Mouse (Mus musculus) embryonic facial prominence, embryonic 15.5 days (tissue): ENCODE results near the gene Ppp6r3. TPM values are rescaled to one million over a fixed set of nuclear protein-coding genes. Genes with fewer than 3 reads are reported as not detected.

Source experiments
- ATAC-seq: fragments of 200-750 bp; cut with Nextera tagmentation; 2 replicates; pipeline ENCODE4 v1.8.0; 2017; ENCODE audit warnings: low read depth, moderate TSS enrichment; ENCODE audit not compliant: insufficient number of reproducible peaks, low FRiP score, low TSS enrichment
- H3K27ac ChIP-seq: fragments of 300-500 bp; sonication (generic); replicated peaks from 2 replicates; pipeline ENCODE4 v1.5.1; 2015; ENCODE audit warnings: mild to moderate bottlenecking, inconsistent platforms
- H3K27me3 ChIP-seq: fragments of 300-500 bp; sonication (generic); 2 replicates; pipeline ENCODE4 v1.6.1; 2015; ENCODE audit warnings: inconsistent platforms
- H3K36me3 ChIP-seq: fragments of 300-500 bp; sonication (generic); 2 replicates; pipeline ENCODE4 v1.6.1; 2015; ENCODE audit warnings: mild to moderate bottlenecking, inconsistent platforms
- H3K4me1 ChIP-seq: fragments of 300-500 bp; sonication (generic); 2 replicates; pipeline ENCODE4 v1.6.1; 2015; ENCODE audit warnings: inconsistent platforms
- H3K4me2 ChIP-seq: fragments of 300-500 bp; sonication (generic); replicated peaks from 2 replicates; pipeline ENCODE4 v1.6.1; 2015; ENCODE audit warnings: mild to moderate bottlenecking, inconsistent platforms
- H3K4me3 ChIP-seq: fragments of 300-500 bp; sonication (generic); replicated peaks from 2 replicates; pipeline ENCODE4 v1.5.1; 2015; ENCODE audit warnings: mild to moderate bottlenecking, inconsistent platforms
- H3K9ac ChIP-seq: fragments of 300-500 bp; sonication (generic); 2 replicates; pipeline ENCODE4 v1.6.1; 2015; ENCODE audit warnings: inconsistent platforms
- H3K9me3 ChIP-seq: fragments of 300-500 bp; sonication (generic); replicated peaks from 2 replicates; pipeline ENCODE4 v1.6.1; 2016; ENCODE audit warnings: inconsistent platforms
- WGBS: fragments of 180-500 bp; shearing (Covaris S2); methylation state at CpG from one replicate; pipeline ENCODE4 v1.1.7; 2015; 5-methylcytosine and 5-hydroxymethylcytosine counted together
- polyA plus RNA-seq: library from polyadenylated mRNA; unstranded; fragments of >200 nt; fragmentation: Nextera tagmentation; extraction: Ambion mirVana; gene quantifications from 2 replicates; pipeline ENCODE4 v1.2.1, GENCODE M21; 2015

Gene Ppp6r3
- polyA plus RNA-seq: 50.1 and 55.0 TPM in 2 replicates

DNA sequence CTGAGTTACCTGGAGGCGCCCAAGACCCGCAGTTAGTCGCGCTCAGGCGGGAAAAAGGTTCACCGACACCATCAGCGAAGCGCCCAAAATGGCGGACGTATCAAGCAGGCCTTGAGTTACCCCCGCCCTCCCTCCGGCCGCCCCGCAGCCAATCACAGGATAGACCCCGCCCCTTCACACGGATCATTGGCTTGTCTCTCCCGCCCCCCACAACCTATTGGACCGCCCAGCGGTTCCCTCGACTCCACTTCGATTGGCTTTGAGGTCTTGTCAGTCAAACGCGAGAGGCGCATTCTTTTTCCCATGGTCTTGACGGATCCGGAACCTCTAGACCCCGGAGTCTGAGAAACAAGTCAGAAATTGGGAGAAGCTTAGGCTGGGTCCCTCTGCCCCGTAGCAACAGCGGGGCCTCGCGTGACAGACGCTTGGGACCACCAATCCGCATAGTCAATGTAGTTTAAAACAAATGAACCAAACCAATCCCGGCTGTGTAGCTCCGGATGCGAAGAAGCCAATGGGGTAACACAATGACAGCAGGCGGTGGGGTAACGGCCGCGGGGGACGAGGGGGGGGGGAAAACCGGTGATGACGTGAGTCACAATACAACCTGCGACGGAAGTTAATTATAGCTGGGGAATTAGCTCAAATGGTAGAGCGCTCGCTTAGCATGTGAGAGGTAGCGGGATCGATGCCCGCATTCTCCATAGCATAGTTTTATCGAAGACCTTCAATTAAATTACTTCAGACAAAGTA, at the start of gene Ppp6r3:
TSS of gene Ppp6r3 (minus strand) at position 118 of the 753 bp plus-strand sequence.
- Histone ChIP-seq H3K4me1 (peaks cover 21% of the 10 kb centered on the region), H3K27ac (peak within 1 kb of the TSS; percentile 95), H3K9ac (peak within 1 kb of the TSS; percentile 59), H3K4me3 (peak within 1 kb of the TSS; percentile 78), H3K36me3 (no peaks in the 10 kb centered on the region), H3K9me3 (no peaks in the 10 kb centered on the region), H3K27me3 (no peaks in the 10 kb centered on the region), H3K4me2 (peak within 1 kb of the TSS; percentile 74)
- under 1% methylated on average over 50 of the region's 51 CpGs for WGBS
- peak; percentile 98 for ATAC-seq

DNA sequence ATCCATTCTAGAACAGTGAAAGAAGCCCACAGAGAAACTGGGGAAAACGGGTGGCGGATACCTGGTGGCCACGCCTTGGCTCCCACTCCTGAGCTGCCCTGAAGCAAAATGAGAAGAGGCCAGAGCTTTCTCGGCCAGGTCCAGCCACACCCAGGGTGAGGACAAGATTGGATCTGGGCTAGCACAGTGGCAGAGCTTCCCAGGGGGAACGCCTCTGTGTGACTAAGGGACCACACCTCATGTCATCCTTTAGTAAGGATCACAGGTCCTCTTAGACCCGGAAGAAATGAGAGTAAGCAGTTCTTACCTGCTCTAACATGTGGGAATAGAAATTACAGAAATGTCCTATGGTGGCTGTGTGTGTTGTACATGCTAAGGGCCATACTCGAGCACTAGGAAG, 49.6 kb upstream of the Ppp6r3 start:
- peaks cover 84% of the 10 kb centered on the region for H3K36me3 ChIP-seq
- H3K27me3 ChIP-seq: no peaks in the 10 kb centered on the region
- H3K4me3 ChIP-seq: no peak overlapping the region
- no peaks in the 10 kb centered on the region for H3K4me1 ChIP-seq
- H3K4me2 ChIP-seq: no peak overlapping the region
- no peaks in the 10 kb centered on the region for H3K9me3 ChIP-seq
- no peak overlapping the region for H3K9ac ChIP-seq
- WGBS: 75% methylated on average over 7 of the region's 7 CpGs
- ATAC-seq: no peak
- 0 out of 2 replicates have a peak overlapping the region, but pooled peaks have one; percentile 55 for H3K27ac ChIP-seq

DNA sequence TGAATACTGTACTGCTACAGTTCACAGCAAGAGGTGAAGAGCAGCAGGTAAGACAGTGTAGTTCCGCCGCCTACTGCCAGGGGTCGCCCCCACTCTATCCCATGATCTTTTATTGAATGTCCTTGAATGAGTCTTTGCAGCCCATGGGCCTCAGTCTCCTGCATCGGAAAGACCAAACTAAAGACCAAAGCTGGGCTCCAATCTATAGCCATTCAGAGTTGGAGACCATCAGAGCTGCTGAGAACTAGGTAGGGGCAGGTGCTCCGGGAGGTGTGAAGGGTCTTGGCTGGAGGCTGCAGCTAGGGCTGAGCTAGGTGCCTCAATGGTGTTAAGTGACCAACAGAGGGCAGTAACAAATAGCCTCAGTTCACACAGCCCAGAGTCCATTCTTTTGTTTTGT, 48.3 kb upstream of the Ppp6r3 start:
- Histone ChIP-seq H3K36me3 (peaks cover 84% of the 10 kb centered on the region), H3K9me3 (no peaks in the 10 kb centered on the region), H3K27me3 (no peaks in the 10 kb centered on the region), H3K27ac (no peak overlapping the region; the same call in 1 of the 2 replicates), H3K9ac (no peak overlapping the region), H3K4me2 (no peak overlapping the region), H3K4me1 (no peaks in the 10 kb centered on the region), H3K4me3 (no peak overlapping the region)
- 0 out of 2 replicates have a peak, but pooled peaks have one; percentile 31 for ATAC-seq
- WGBS: 60% methylated on average over 5 of the region's 5 CpGs

DNA sequence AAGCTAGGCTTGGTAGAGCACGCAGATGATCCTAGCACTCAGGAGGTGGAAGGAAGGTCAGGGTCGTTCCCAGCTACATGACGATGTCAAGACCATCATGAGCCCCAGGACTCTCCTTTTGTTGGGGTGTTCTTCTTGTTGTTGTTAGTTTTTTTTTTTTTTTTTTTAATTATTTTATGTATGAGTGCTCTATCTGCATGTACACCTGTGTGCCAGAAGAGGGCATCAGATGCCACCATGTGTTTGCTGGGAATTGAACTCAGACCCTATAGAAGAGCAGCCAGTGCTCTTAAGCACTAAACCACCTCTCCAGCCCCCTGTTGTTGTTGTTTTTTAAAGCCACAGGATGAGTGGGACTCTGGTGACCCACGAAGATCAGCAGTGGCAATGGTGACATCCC, 47.7 kb upstream of the Ppp6r3 start:
- Histone ChIP-seq H3K4me1 (no peaks in the 10 kb centered on the region), H3K9ac (no peak overlapping the region), H3K27ac (no peak overlapping the region), H3K9me3 (no peaks in the 10 kb centered on the region), H3K36me3 (peaks cover 85% of the 10 kb centered on the region), H3K27me3 (no peaks in the 10 kb centered on the region), H3K4me3 (no peak overlapping the region), H3K4me2 (no peak overlapping the region)
- WGBS: 87% methylated on average over 4 of the region's 4 CpGs
- no peak for ATAC-seq

DNA sequence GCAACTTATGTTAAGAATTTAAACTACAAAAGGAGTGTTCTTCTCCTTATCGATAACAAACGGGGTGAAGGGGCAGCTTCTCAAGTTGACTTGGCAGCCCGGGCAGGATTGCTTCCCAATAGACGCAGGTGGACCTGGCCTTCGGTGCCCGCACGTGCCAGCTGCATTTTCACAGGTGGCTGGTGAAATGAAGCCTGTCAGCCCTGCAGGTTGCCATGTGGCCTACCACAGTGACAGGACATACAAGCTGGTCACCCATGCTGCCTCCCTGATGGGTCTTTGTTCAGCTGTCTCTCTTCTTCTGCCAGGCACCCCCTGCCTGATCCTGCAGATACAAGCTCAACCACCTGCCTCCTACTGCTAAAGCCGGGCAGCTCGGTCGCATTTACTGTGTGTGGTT, 45.3 kb upstream of the Ppp6r3 start:
- Histone ChIP-seq H3K4me3 (no peak overlapping the region), H3K4me2 (no peak overlapping the region), H3K4me1 (no peaks in the 10 kb centered on the region), H3K9me3 (no peaks in the 10 kb centered on the region), H3K36me3 (peaks cover 89% of the 10 kb centered on the region), H3K9ac (no peak overlapping the region), H3K27ac (no peak overlapping the region), H3K27me3 (no peaks in the 10 kb centered on the region)
- WGBS: 93% methylated on average over 10 of the region's 10 CpGs
- ATAC-seq: no peak

DNA sequence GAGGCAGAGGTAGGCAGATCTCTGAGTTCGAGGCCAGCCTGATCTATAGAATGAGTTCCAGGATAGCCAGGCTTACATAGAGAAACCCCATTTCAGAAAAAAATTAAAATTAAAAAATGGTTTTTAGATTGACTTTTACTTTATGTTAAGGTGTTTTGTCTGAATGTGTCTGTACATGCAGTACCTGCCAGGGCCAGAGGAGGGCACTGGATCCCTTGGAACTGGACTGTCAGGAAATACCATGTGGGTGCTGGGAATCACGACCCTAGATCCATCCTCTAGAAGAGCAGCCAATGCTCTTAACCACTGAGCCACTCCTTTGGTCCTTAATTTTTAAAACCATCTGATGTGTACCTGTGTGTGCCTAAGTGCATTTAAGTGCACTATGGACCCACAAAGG, 43.8 kb upstream of the Ppp6r3 start:
- Histone ChIP-seq H3K36me3 (peaks cover 94% of the 10 kb centered on the region), H3K4me3 (no peak overlapping the region), H3K4me1 (no peaks in the 10 kb centered on the region), H3K4me2 (no peak overlapping the region), H3K27ac (no peak overlapping the region), H3K9me3 (no peaks in the 10 kb centered on the region), H3K27me3 (no peaks in the 10 kb centered on the region), H3K9ac (no peak overlapping the region)
- no peak for ATAC-seq
- 85% methylated on average over 2 of the region's 2 CpGs for WGBS

DNA sequence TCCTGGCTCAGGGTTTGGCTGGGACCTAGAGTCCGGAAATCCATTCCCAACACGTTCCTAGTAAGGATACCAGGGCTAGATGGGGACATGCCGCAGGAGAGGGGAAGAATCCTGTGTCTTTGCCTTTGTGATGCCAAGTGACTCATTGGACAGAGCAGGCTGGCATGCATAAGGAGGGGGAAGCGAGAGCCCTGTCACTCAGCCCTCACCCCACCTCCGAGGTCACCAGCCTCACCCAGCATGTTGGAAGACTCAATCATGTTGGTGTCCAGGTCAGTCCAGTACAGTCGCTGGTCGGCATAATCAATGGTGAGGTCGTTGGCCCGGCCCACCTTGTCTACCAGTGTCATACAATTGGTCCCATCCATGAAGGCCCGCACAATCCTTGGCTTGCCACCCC, 38.4 kb upstream of the Ppp6r3 start:
- H3K9ac ChIP-seq: no peak overlapping the region
- no peaks in the 10 kb centered on the region for H3K9me3 ChIP-seq
- H3K4me3 ChIP-seq: no peak overlapping the region
- H3K4me2 ChIP-seq: no peak overlapping the region
- no peaks in the 10 kb centered on the region for H3K27me3 ChIP-seq
- ATAC-seq: no peak
- 95% methylated on average over 10 of the region's 10 CpGs for WGBS
- no peaks in the 10 kb centered on the region for H3K4me1 ChIP-seq
- H3K36me3 ChIP-seq: peaks cover 97% of the 10 kb centered on the region
- no peak overlapping the region for H3K27ac ChIP-seq

DNA sequence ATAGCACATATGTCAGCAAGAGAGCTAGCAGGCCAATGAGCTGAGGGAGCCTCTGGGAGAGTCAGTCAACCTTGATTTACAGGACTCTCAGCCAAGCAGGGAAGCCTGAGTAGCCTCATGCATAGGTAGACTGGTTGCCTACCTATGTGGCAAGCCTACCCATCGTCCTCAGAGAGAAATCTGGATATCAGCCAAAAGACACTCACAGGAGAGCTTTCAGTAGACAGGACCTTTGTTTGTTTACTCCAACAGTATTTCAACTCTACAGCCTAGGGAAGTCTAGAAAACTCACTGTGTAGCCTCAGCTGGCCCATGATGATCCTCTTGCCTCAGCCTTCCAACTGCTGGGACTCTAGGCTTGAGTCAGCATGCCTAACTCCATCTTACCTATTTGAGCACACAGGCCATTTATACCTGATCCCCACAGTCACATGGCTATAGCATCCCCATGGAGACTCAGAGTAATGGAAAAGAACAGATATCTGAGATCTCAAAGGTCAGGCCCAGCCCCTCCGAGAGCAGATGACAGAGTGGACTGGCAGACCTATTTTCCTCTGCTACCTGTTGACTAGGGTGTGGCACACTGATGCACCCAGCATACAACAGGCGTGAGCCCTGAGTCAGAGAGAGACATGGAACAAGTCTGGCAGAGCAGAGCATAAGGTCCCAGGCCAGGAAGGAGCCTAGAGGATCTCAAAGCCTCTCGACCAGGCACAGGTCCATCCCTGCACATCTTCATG, 37.2 kb upstream of the Ppp6r3 start:
- WGBS: 85% methylated on average over 4 of the region's 4 CpGs
- Histone ChIP-seq H3K4me2 (no peak overlapping the region), H3K4me3 (no peak overlapping the region), H3K4me1 (no peaks in the 10 kb centered on the region), H3K27me3 (no peaks in the 10 kb centered on the region), H3K9ac (no peak overlapping the region), H3K36me3 (peaks cover 95% of the 10 kb centered on the region), H3K27ac (no peak overlapping the region), H3K9me3 (no peaks in the 10 kb centered on the region)
- ATAC-seq: no peak

DNA sequence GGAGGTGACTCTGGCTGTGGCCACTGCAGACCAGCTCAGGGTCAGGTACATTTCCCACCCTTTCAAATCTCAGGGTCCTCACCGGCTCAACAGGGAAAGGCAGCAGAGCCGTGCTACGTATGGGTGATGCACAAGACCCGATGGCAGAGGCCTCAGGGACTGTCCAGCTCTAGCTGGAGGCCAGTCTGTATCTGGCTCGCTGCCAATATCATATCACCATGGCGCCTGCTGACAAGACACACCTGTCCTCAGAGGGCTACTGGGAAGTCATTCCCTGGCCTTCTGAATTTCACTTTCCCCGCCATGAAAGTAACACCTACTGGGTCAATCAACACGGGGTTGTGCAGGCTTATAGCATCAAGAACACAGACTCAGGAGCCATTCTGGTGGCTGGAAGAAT, 36.2 kb upstream of the Ppp6r3 start:
- peak; percentile 26; the same call in 1 of the 2 replicates for ATAC-seq
- H3K9me3 ChIP-seq: no peaks in the 10 kb centered on the region
- no peak overlapping the region for H3K9ac ChIP-seq
- peaks cover 90% of the 10 kb centered on the region for H3K36me3 ChIP-seq
- no peak overlapping the region for H3K4me2 ChIP-seq
- 86% methylated on average over 8 of the region's 8 CpGs for WGBS
- H3K4me1 ChIP-seq: no peaks in the 10 kb centered on the region
- no peaks in the 10 kb centered on the region for H3K27me3 ChIP-seq
- H3K27ac ChIP-seq: no peak overlapping the region
- H3K4me3 ChIP-seq: no peak overlapping the region

DNA sequence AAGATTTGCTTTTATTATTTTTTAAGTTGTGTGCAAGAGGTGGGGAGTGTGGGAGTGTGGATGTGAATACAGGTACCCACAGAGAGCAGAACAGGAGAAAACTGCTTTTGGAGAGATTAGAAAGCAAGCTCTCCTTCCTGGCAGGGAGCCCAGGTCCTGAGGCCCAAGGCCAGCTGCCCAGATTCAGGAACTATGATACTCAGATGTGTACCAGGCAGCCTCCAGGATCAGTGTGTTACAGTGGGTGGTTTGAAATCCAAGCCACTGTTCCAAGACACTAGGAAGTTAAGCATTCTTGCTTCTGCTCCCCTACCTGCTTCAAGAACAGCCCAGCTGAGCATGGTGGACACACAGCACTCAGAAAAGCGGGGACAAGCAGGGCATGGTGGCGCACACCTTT, 35.3 kb upstream of the Ppp6r3 start:
- Histone ChIP-seq H3K36me3 (peaks cover 89% of the 10 kb centered on the region), H3K4me3 (no peak overlapping the region), H3K4me1 (no peaks in the 10 kb centered on the region), H3K9me3 (no peaks in the 10 kb centered on the region), H3K9ac (no peak overlapping the region), H3K27ac (no peak overlapping the region; the same call in 1 of the 2 replicates), H3K4me2 (no peak overlapping the region), H3K27me3 (no peaks in the 10 kb centered on the region)
- no peak for ATAC-seq
- 94% methylated on average over 2 of the region's 2 CpGs for WGBS

DNA sequence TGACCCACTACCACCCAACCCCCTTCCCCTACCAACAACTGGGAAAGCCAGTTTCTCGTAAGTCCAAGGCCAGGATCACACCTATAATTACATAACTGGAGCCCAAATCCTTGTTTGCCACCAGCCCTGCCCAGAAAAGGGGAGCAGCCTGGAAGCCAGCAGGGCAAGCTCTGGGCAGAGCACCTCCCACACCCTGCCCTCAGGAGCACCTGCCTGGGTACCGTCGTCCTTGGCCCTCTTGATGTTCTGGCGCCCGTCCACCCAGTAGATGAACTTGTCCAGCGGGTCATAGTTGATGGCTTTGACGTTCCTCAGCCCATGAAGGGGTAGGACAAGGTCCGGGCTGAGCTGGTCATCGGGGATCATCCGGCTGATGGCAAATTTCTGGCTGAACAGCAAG, 34.3 kb upstream of the Ppp6r3 start:
- no peaks in the 10 kb centered on the region for H3K9me3 ChIP-seq
- ATAC-seq: no peak
- no peak overlapping the region for H3K9ac ChIP-seq
- no peaks in the 10 kb centered on the region for H3K4me1 ChIP-seq
- no peak overlapping the region for H3K4me3 ChIP-seq
- H3K27me3 ChIP-seq: no peaks in the 10 kb centered on the region
- 0 out of 2 replicates have a peak overlapping the region, but pooled peaks have one; percentile 14 for H3K27ac ChIP-seq
- 84% methylated on average over 10 of the region's 10 CpGs for WGBS
- H3K4me2 ChIP-seq: no peak overlapping the region
- H3K36me3 ChIP-seq: peaks cover 89% of the 10 kb centered on the region
